Mouse (Mus musculus) limb, embryonic 12.5 days (tissue): Measurements from ENCODE around the gene A830005F24Rik. TPM values are rescaled to one million over a fixed set of nuclear protein-coding genes. Genes with fewer than 3 reads are reported as not detected.

Experiments
- ATAC-seq: fragments of 200-750 bp; cut with Nextera tagmentation; 2 replicates; pipeline ENCODE4 v1.8.0; 2017; ENCODE audit warnings: low read depth, moderate TSS enrichment; ENCODE audit not compliant: insufficient number of reproducible peaks, insufficient read depth, low FRiP score, low TSS enrichment
- H3K27ac ChIP-seq: fragments of 300-500 bp; sonication (generic); 2 replicates; pipeline ENCODE4 v1.5.1; 2016; ENCODE audit warnings: mild to moderate bottlenecking, moderate library complexity
- H3K27me3 ChIP-seq: fragments of 300-500 bp; sonication (generic); 2 replicates; pipeline ENCODE4 v1.6.1; 2016; ENCODE audit warnings: mild to moderate bottlenecking, moderate library complexity
- H3K36me3 ChIP-seq: fragments of 300-500 bp; sonication (generic); 2 replicates; pipeline ENCODE4 v1.6.1; 2016; ENCODE audit warnings: mild to moderate bottlenecking, moderate library complexity
- H3K4me1 ChIP-seq: fragments of 300-500 bp; sonication (generic); replicated peaks from 2 replicates; pipeline ENCODE4 v1.6.1; 2016
- H3K4me2 ChIP-seq: fragments of 300-500 bp; sonication (generic); 2 replicates; pipeline ENCODE4 v1.6.1; 2016; ENCODE audit warnings: mild to moderate bottlenecking, moderate library complexity
- H3K4me3 ChIP-seq: fragments of 300-500 bp; sonication (generic); replicated peaks from 2 replicates; pipeline ENCODE4 v1.5.1; 2016; ENCODE audit warnings: mild to moderate bottlenecking
- H3K9ac ChIP-seq: fragments of 300-500 bp; sonication (generic); replicated peaks from 2 replicates; pipeline ENCODE4 v1.6.1; 2016; ENCODE audit warnings: mild to moderate bottlenecking, moderate library complexity
- H3K9me3 ChIP-seq: fragments of 300-500 bp; sonication (generic); 2 replicates; pipeline ENCODE4 v1.6.1; 2016; ENCODE audit warnings: mild to moderate bottlenecking, moderate library complexity
- WGBS: fragments of 180-500 bp; shearing (Covaris S2); methylation state at CpG from one replicate; pipeline ENCODE4 v1.1.7; 2016; 5-methylcytosine and 5-hydroxymethylcytosine counted together
- polyA plus RNA-seq: library from polyadenylated mRNA; unstranded; fragments of >200 nt; fragmentation: Nextera tagmentation; extraction: Ambion mirVana; gene quantifications from 2 replicates; pipeline ENCODE4 v1.2.1, GENCODE M21; 2016

Gene A830005F24Rik
- polyA plus RNA-seq, 1 experiment from 2014 or later, result 2.9 TPM

DNA sequence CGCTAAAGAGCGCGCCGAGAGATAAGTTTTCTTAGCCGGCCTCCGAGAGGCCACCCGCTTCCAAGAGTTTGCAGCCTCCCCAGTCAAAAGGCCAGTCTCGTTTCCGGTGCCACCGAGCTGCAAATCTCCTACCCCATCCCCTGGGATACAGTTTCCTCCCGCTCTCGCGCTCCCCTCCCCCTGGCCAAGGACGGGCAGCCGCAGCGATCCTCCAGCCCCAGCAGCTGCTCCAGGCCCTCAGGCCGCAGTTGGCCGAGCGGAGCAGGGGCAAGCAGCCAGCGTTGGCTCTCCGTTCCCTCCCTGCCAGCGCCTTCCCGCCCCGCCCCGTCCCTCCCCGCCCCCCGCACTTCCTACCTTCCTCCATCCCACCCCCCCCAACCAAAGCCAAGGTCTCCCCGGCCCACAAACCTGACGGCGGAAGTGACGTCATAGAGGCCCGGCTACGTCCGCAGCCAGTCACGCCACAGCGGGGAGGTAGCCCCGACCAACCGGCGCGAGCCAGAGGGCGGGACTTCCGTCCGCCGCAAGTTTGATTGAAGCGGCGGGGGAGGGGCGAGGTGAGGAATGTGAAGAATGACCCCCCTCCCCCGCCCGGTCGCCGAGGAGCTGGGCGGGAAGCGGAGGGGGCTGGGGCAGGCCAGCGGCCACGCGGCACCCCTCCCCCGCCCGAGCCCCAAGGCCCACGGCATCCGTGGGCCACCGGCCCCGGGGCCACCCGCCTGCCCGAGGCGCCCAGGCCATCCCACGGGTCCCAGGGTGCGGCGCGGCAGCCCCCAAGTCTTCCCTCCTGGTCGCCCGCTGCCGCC lies 32.3 kb downstream of the A830005F24Rik start:
- peak overlapping the region; percentile 65 for H3K4me2 ChIP-seq
- peaks cover 20% of the 10 kb centered on the region for H3K4me1 ChIP-seq
- H3K27me3 ChIP-seq, result no peaks in the 10 kb centered on the region
- peak overlapping the region; percentile 99 for H3K27ac ChIP-seq
- ATAC-seq, result peak; percentile 85
- no peaks in the 10 kb centered on the region for H3K9me3 ChIP-seq
- H3K4me3 ChIP-seq, result peak overlapping the region; percentile 89
- WGBS, result under 1% methylated on average over 57 of the region's 72 CpGs
- no peaks in the 10 kb centered on the region for H3K36me3 ChIP-seq
- peak overlapping the region; percentile 98 for H3K9ac ChIP-seq

DNA sequence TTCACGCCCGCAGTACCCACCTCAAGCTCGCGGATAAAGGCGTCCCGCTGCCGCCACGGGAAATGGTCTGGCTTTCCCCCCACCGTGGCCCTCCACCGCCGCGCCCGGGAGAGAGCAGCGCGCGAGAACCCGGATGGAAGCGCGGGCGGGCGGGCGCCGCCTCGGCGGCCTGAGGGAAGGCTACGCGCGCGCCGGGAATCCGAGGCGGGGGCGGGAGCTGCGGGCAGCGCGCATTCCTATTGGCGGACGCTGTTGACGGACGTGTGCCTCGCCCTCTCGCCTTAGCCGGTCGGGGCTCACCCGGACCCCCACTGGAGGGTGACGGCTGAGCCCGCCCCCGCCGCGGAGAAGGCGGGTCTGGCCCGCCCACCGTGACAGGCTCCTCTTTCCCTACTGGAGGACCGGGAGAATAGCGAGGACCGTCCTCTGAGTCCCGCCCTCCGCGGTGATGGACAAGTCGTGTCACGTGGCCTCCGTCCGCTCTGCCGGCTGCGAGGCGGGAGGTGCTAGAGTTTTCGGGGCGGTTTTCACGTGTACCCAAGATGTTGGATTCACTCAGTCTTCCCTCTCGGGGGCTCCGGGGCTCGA lies 33.1 kb downstream of the A830005F24Rik start:
- H3K4me2 ChIP-seq, result peak overlapping the region; percentile 50
- peaks cover 14% of the 10 kb centered on the region for H3K4me1 ChIP-seq
- ATAC-seq, result peak; percentile 98
- H3K27ac ChIP-seq, result peak overlapping the region; percentile 99
- no peaks in the 10 kb centered on the region for H3K27me3 ChIP-seq
- peak overlapping the region; percentile 89 for H3K4me3 ChIP-seq
- under 1% methylated on average over 66 of the region's 72 CpGs for WGBS
- H3K9ac ChIP-seq, result peak overlapping the region; percentile 98
- no peaks in the 10 kb centered on the region for H3K36me3 ChIP-seq
- no peaks in the 10 kb centered on the region for H3K9me3 ChIP-seq

DNA sequence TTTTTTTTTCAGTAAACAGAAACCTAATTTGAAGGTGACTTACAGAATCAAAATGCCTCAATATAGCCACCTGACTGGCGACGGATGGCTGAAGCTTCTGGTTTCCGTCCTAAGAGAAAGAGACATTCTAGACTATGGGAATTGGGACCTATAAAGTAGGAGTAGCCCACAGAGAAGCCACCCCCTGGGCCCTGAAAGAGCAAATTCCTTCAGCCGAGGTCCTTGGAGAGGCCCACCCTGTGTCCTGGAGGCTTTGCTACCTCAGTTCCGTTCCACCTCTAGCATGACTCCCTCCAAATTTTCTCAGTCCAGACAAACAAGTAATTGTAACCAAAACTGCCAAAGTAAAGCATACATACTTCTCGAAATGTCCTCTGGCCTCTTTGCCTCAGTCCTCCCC lies 34.3 kb downstream of the A830005F24Rik start:
- ATAC-seq, result no peak
- 94% methylated on average over 6 of the region's 6 CpGs for WGBS
- H3K27ac ChIP-seq, result no peak overlapping the region
- H3K36me3 ChIP-seq, result no peaks in the 10 kb centered on the region
- no peak overlapping the region for H3K4me3 ChIP-seq
- H3K4me2 ChIP-seq, result no peak overlapping the region
- peaks cover 20% of the 10 kb centered on the region for H3K4me1 ChIP-seq
- H3K27me3 ChIP-seq, result no peaks in the 10 kb centered on the region
- H3K9me3 ChIP-seq, result no peaks in the 10 kb centered on the region
- no peak overlapping the region for H3K9ac ChIP-seq

DNA sequence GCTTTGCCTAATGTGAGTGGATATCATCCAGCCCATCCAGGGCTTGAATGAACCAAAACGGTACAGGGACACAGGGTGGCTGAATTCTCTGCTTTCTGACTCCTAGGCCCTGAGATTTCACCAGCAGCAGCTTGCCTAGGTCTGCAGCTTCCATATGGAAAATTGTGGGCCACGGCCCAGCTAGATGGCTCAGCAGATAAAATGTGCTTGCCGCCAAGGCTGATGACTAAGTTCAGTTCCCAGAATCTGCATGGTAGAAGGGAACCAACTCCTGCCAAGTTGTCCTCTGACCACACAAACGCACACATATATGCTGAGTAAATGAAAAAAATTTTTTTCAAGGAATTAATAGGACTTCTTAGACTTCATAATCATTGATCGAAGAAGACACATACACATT lies 34.9 kb downstream of the A830005F24Rik start:
- no peak for ATAC-seq
- H3K27me3 ChIP-seq, result no peaks in the 10 kb centered on the region
- no peak overlapping the region for H3K4me3 ChIP-seq
- 90% methylated on average over 5 of the region's 5 CpGs for WGBS
- H3K27ac ChIP-seq, result no peak overlapping the region
- no peaks in the 10 kb centered on the region for H3K9me3 ChIP-seq
- peaks cover 24% of the 10 kb centered on the region for H3K4me1 ChIP-seq
- no peak overlapping the region for H3K9ac ChIP-seq
- no peaks in the 10 kb centered on the region for H3K36me3 ChIP-seq
- no peak overlapping the region for H3K4me2 ChIP-seq

DNA sequence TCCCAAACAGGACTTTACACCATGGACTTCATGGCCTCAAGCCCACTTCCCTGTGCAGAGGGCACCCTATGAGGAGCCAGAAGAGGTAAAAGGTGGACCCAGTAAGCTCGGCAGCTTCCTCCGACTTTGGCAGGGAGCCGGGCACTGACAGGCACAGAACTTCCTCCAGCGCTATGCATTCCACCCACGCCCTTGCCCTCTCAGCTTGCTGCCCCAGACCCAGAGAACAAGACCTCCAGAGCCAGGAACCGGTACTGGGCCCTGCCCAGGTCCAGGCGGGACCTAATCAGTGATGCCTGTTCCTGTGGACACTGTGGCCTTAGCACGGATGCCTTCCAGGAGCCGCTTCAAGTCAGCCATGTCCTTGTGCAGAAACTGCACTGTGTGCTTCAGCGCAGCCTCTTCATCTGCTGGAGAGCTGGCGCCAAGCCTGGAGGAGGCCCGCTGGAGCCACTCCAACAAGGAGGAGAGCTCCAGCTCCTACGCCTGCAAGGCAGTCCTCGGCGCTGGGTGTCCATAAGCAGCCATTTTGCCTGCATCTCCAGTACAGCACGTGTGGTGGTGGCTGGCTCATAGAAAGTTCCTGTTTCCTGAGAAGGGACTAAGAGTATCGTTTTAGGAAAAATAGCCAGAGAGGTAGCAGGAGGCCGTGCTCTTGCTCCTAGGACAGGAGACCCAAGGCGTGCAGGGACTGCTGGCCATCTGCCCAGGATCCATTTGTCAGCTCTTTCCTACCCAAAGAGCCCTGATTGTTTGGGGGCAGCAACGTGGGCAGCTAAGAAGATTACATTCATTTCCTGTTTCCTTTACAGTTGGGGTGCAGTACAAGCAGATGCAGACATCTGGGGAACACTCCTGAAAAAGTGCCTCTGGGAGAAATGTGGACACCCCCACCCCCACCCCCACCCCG lies 39.1 kb downstream of the A830005F24Rik start:
- H3K27ac ChIP-seq, result peak overlapping the region; percentile 43

DNA sequence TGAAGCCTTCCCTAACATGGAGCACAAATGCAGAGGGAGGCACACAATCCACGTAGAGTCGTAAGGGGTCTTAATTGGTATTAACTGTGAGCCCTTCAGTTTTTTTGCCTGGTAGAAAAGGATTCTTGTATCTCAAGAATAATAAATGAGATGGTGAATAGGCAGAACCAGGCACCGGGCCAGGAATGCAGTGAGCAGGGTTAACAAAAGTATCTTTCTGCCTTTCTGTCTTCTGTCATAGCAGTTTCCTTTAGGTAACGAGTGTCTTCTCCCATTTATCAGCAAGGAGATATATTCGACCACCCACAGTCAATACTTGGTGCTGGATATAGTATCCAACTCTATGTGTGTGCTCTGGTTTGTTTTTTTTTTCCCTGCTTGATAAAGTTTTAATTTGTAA lies 40.1 kb downstream of the A830005F24Rik start:
- Histone ChIP-seq H3K4me3 (no peak overlapping the region), H3K9me3 (no peaks in the 10 kb centered on the region), H3K27me3 (no peaks in the 10 kb centered on the region), H3K36me3 (no peaks in the 10 kb centered on the region), H3K4me1 (peaks cover 10% of the 10 kb centered on the region), H3K27ac (no peak overlapping the region), H3K9ac (no peak overlapping the region), H3K4me2 (no peak overlapping the region)
- ATAC-seq, result no peak
- WGBS, result 86% methylated on average over 5 of the region's 5 CpGs

More for the DNA sequence above, 39.1 kb downstream of the A830005F24Rik start:
- no peak for ATAC-seq
- H3K9ac ChIP-seq, result 0 out of 2 replicates have a peak overlapping the region, but pooled peaks have one; percentile 18
- H3K27me3 ChIP-seq, result no peaks in the 10 kb centered on the region
- no peak overlapping the region for H3K4me2 ChIP-seq
- no peaks in the 10 kb centered on the region for H3K9me3 ChIP-seq
- peaks cover 10% of the 10 kb centered on the region for H3K4me1 ChIP-seq
- H3K36me3 ChIP-seq, result no peaks in the 10 kb centered on the region
- H3K4me3 ChIP-seq, result no peak overlapping the region
- WGBS, result 76% methylated on average over 21 of the region's 21 CpGs

DNA sequence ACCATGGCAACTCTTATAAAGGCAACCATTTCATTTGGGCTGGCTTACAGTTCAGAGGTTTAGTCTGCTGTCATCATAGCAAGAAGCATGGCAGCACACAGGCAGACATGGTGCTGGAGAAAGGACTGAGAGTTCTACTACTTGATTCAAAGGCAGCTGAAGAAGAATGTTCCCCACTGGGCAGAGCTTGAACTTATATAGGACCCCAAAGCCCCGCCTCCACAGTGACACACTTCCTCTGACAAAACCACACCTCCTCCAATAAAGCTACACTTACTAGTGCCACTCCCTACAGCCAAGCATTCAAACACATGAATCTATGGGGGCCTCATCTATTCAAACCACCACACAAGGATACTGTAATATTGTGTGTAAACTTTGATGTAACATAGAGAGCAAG lies 41.2 kb downstream of the A830005F24Rik start:
- H3K27me3 ChIP-seq, result no peaks in the 10 kb centered on the region
- no peak for ATAC-seq
- H3K4me2 ChIP-seq, result no peak overlapping the region
- H3K27ac ChIP-seq, result no peak overlapping the region
- H3K9me3 ChIP-seq, result no peaks in the 10 kb centered on the region
- H3K9ac ChIP-seq, result no peak overlapping the region
- no peak overlapping the region for H3K4me3 ChIP-seq
- no peaks in the 10 kb centered on the region for H3K36me3 ChIP-seq
- H3K4me1 ChIP-seq, result peaks cover 10% of the 10 kb centered on the region
- 90% methylated on average over 1 of the region's 1 CpGs for WGBS

DNA sequence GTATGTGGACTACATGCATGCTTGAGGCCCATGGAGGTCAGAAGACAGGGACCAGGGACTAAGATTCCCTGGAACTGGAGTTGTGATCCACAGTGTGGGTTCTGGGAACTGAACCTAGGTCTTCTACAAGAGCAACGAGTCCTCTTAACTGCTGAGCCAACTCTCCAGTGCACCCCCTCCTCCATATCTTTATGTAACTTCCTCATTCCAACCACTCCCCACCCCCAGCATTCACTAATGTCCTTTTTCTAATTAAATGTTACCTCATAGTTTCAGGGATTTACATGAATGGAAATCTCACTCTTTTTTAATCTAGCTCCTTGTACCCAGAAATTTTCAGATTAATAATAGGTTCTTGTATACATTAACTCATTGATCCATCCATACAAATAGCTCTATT lies 42.6 kb downstream of the A830005F24Rik start:
- no peaks in the 10 kb centered on the region for H3K36me3 ChIP-seq

DNA sequence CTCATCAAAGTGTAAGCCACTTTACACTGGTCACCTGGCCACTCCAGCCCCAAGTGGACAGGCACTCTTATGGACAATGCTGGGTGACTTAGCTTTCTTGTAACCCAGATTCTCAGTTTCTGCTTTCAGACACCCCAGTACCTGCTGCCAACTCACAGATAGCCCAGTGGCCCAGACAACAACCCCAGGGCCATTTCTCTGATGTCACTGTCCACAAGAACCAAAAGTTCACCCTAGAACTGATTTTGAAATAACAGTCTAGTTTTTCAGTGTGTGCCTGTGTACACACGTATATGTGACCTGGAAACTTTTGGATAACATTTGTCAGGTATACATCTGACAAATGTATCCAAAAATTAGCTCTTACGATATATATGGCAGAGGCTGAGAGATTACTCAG lies 48.1 kb downstream of the A830005F24Rik start:
- H3K4me3 ChIP-seq, result no peak overlapping the region
- no peak overlapping the region for H3K9ac ChIP-seq
- WGBS, result 86% methylated on average over 2 of the region's 2 CpGs

More for the DNA sequence above, 42.6 kb downstream of the A830005F24Rik start:
- no peak overlapping the region for H3K9ac ChIP-seq
- H3K9me3 ChIP-seq, result no peaks in the 10 kb centered on the region
- ATAC-seq, result no peak
- 91% methylated on average over 1 of the region's 1 CpGs for WGBS
- H3K27ac ChIP-seq, result no peak overlapping the region
- H3K4me3 ChIP-seq, result no peak overlapping the region
- H3K4me1 ChIP-seq, result peaks cover 13% of the 10 kb centered on the region
- no peak overlapping the region for H3K4me2 ChIP-seq
- H3K27me3 ChIP-seq, result no peaks in the 10 kb centered on the region

DNA sequence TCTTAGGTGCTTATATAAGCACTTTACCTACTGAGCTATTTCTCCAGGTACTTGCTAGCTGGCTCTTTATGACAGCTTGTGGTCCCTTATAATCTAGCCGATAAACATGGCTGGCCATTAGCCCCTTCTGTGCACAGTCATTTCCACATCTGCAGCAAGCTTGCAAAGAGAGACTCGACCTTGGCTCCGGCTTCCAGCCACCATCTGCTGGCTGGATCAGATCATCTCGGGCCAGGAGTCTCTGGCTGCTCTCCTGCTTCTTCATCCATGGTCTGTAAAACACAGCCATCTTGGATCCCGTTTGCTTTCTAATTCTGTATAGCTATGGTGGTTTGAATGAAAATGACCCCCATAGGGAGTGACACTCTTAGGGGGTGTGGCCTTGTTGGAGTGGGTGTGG lies 49.0 kb downstream of the A830005F24Rik start:
- H3K27ac ChIP-seq, result no peak overlapping the region
- no peak overlapping the region for H3K4me3 ChIP-seq
- WGBS, result 86% methylated on average over 5 of the region's 5 CpGs
- H3K4me2 ChIP-seq, result no peak overlapping the region
- peaks cover 13% of the 10 kb centered on the region for H3K4me1 ChIP-seq
- no peak overlapping the region for H3K9ac ChIP-seq
- no peak for ATAC-seq
- H3K27me3 ChIP-seq, result no peaks in the 10 kb centered on the region
- H3K9me3 ChIP-seq, result no peaks in the 10 kb centered on the region
- no peaks in the 10 kb centered on the region for H3K36me3 ChIP-seq

More for the DNA sequence above, 48.1 kb downstream of the A830005F24Rik start:
- no peak for ATAC-seq
- Histone ChIP-seq H3K4me2 (no peak overlapping the region), H3K27ac (no peak overlapping the region), H3K36me3 (no peaks in the 10 kb centered on the region), H3K4me1 (peaks cover 12% of the 10 kb centered on the region), H3K27me3 (no peaks in the 10 kb centered on the region), H3K9me3 (no peaks in the 10 kb centered on the region)
